Mouse (Mus musculus) heart, adult 2 months (tissue): Measurements from ENCODE around the gene Cemip2.

ENCODE experiments used
- EP300 ChIP-seq: fragments of 200-500 bp; IDR thresholded peaks from 2 replicates; pipeline ENCODE4 v1.6.1; 2011; ENCODE audit warnings: low read depth, low read length, control low read depth; ENCODE audit not compliant: insufficient read depth
- POLR2A ChIP-seq: fragments of 200-500 bp; IDR thresholded peaks from 2 replicates; pipeline ENCODE4 v1.6.1; 2011; ENCODE audit warnings: mild to moderate bottlenecking, low read depth, low read length, control low read depth; ENCODE audit not compliant: insufficient read depth

DNA sequence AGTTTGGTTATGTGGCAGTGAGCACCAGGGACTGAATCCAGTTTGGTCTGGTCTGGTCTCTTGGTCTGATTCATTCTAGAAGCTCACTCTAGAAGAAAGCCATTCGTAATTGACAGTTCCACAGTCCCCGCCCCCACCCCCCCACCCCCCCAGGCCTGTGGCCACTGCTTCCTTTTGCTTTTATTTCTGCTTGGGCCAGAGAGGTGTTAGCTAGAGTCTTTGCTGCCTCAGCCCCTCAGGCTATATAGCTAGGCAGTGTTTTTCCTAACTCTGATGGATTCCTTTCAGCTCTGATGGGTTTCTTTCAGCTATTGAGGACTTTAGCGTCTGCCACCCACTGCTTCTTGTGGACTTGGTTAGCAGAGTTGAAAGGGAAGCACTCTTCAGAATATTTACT lies 7.0 kb downstream of the Cemip2 start:
- TF ChIP-seq EP300 (no peak), POLR2A (no peak)
